In the genomic region with DNA sequence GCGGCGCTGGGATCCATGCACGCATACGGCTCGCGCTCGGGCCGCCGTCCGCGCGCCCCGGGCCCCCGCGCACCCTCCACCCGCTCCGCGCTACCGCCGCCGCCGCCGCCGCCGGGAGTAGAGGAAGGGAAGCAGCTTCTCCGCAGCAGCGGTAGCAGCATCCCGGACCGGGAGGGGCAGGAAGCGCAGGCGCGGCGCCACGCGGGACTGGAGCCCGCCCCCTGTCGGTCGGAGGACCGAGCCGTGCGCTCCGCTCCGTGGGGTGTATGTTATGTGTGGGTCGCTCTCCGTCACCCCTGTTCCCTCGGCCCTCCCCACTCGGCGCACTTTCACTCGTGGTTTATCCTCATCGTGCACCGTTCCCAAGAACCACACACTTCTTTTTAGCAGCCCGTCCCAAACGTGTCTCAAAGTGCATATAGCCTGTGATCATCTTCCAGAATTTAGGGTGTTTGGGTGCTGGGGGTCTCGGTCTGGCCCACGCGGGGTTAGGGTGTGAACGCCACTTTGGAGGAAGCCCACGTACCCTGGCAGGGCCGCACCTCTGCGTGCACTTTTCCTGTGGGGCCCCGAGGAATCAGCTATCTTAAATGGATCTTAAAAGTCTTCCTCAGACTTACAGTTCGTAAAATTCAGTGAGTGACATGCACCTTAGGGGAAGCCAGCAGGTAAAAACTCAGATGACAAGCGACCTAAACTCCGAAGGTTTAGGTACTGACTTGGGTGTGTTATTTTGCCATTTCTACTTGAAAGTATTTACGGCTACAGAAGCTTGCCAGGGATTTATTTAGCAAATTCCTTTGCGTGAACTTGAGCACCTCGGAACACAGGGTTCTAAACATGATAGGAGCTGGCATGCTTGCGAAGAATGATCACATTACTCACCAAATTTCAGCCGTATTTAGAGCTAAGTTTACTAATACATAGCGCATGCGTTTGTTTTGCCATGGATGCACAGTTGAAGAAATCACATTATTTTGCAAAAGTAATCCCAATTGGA, we compare ENCODE assay signal across 8 mouse cellular contexts. TPM values are rescaled to one million over a fixed set of nuclear protein-coding genes. Genes with fewer than 3 reads are reported as not detected.
A peak's percentile ranks its signal among the peaks of the same experiment; 100 is the strongest.
DNase-seq lines count a peak whose midpoint lies in the region; ATAC-seq and TF ChIP-seq lines count a peak whose summit lies in the region.

A gene (minus strand): TSS at position 176 of the 1,000 bp plus-strand sequence.

- H3K36me3 ChIP-seq in embryonic facial prominence, embryonic 15.5 days: no peaks in the 10 kb centered on the region
- no peaks in the 10 kb centered on the region for H3K36me3 ChIP-seq in kidney, embryonic 14.5 days (ENCODE audit: control insufficient read depth, insufficient read depth, low read length)
- no peaks in the 10 kb centered on the region for H3K36me3 ChIP-seq in limb, embryonic 15.5 days

- TF ChIP-seq CTCF in bone marrow, adult 2 months (IDR thresholded peaks at IDR 0.05; ENCODE audit: control insufficient read depth, insufficient read depth, low read length): peak; percentile 87

- DNase-seq in 3134 (ENCODE audit: extremely low read depth, insufficient read length, low spot score): peak; percentile 93
- DNase-seq in heart, adult 9 months (ENCODE audit: low spot score in 2 of 2): peak; percentile 79 to 82
- peak; percentile 54 to 77 for DNase-seq in monocyte, adult 2 months (ENCODE audit: low read depth in 1 of 2, low spot score in 2 of 2)
- peak; percentile 81 to 82 for DNase-seq in spleen, postnatal 36 days (ENCODE audit: low spot score in 2 of 2)

- H3K27ac ChIP-seq in bone marrow, adult 2 months (ENCODE audit: control insufficient read depth, insufficient read depth, low read depth, low read length, poor library complexity): peak within 1 kb of the TSS; percentile 69
- 0 out of 2 replicates have a peak within 1 kb of the TSS, but pooled peaks have one; percentile 44 for H3K27ac ChIP-seq in embryonic facial prominence, embryonic 15.5 days (replicated peaks)
- 0 out of 2 replicates have a peak within 1 kb of the TSS, but pooled peaks have one; percentile 24 for H3K27ac ChIP-seq in kidney, embryonic 14.5 days (ENCODE audit: low read depth, low read length)
- H3K27ac ChIP-seq in limb, embryonic 15.5 days: peak within 1 kb of the TSS; percentile 27; the same call in 1 of the 2 replicates

- H3K27me3 ChIP-seq in embryonic facial prominence, embryonic 15.5 days: no peaks in the 10 kb centered on the region
- 0 out of 2 replicates have a peak, but pooled peaks cover 3% of the 10 kb centered on the region for H3K27me3 ChIP-seq in kidney, embryonic 14.5 days (ENCODE audit: control insufficient read depth, insufficient read depth, low read length)
- H3K27me3 ChIP-seq in limb, embryonic 15.5 days: no peaks in the 10 kb centered on the region

- peak within 1 kb of the TSS; percentile 89 for H3K4me2 ChIP-seq in embryonic facial prominence, embryonic 15.5 days (replicated peaks)
- peak within 1 kb of the TSS; percentile 83 for H3K4me2 ChIP-seq in kidney, embryonic 14.5 days (replicated peaks; ENCODE audit: low read depth, low read length)
- peak within 1 kb of the TSS; percentile 80 for H3K4me2 ChIP-seq in limb, embryonic 15.5 days

- peaks cover 2% of the 10 kb centered on the region for H3K4me1 ChIP-seq in bone marrow, adult 2 months (ENCODE audit: control insufficient read depth, insufficient read depth, low read length)
- peaks cover 23% of the 10 kb centered on the region for H3K4me1 ChIP-seq in embryonic facial prominence, embryonic 15.5 days
- peaks cover 10% of the 10 kb centered on the region for H3K4me1 ChIP-seq in kidney, embryonic 14.5 days (ENCODE audit: control insufficient read depth, insufficient read depth, low read length)
- peaks cover 17% of the 10 kb centered on the region for H3K4me1 ChIP-seq in limb, embryonic 15.5 days

- TF ChIP-seq POLR2A in bone marrow, adult 2 months (IDR thresholded peaks at IDR 0.05; ENCODE audit: borderline replicate concordance, control insufficient read depth, low read depth, low read length): no peak; the same call in 1 of the 2 replicates

- peak within 1 kb of the TSS; percentile 98 for H3K9ac ChIP-seq in embryonic facial prominence, embryonic 15.5 days
- H3K9ac ChIP-seq in kidney, embryonic 14.5 days (ENCODE audit: low read depth, low read length): peak within 1 kb of the TSS; percentile 96
- H3K9ac ChIP-seq in limb, embryonic 15.5 days: peak within 1 kb of the TSS; percentile 98

- no peaks in the 10 kb centered on the region for H3K9me3 ChIP-seq in embryonic facial prominence, embryonic 15.5 days (replicated peaks)
- H3K9me3 ChIP-seq in kidney, embryonic 14.5 days (ENCODE audit: control insufficient read depth, low read length): no peaks in the 10 kb centered on the region
- H3K9me3 ChIP-seq in limb, embryonic 15.5 days: no peaks in the 10 kb centered on the region

- 10% methylated on average over 71 of the region's 71 CpGs for WGBS in bone marrow, adult 2 months
- WGBS in embryonic facial prominence, embryonic 15.5 days: 6% methylated on average over 69 of the region's 71 CpGs
- 8% methylated on average over 53 of the region's 71 CpGs for WGBS in kidney, embryonic 14.5 days
- 6% methylated on average over 71 of the region's 71 CpGs for whole genome bisulfite sequencing in limb, embryonic 15.5 days

- H3K4me3 ChIP-seq in bone marrow, adult 2 months (replicated peaks; ENCODE audit: control insufficient read depth, low read depth, low read length): peak within 1 kb of the TSS; percentile 99
- peak within 1 kb of the TSS; percentile 99 for H3K4me3 ChIP-seq in embryonic facial prominence, embryonic 15.5 days (replicated peaks)
- peak within 1 kb of the TSS; percentile 97 for H3K4me3 ChIP-seq in kidney, embryonic 14.5 days (ENCODE audit: low read length)
- H3K4me3 ChIP-seq in limb, embryonic 15.5 days: peak within 1 kb of the TSS; percentile 99

- ATAC-seq in embryonic facial prominence, embryonic 15.5 days (ENCODE audit: insufficient number of reproducible peaks, low FRiP score, low TSS enrichment, low read depth): peak; percentile 91
- ATAC-seq in kidney, embryonic 14.5 days (ENCODE audit: low FRiP score, low TSS enrichment): peak; percentile 96
- ATAC-seq in limb, embryonic 15.5 days (ENCODE audit: insufficient number of reproducible peaks, low FRiP score, low TSS enrichment, low read depth): peak; percentile 89

RNA-seq across cellular contexts. Expression of the gene that starts here (rescaled TPM):
- 25.3 and 33.2 TPM in 2 replicates for polyA plus RNA-seq in bone marrow, adult 2 months (2011; ENCODE audit: insufficient read depth, insufficient read length, low replicate concordance, missing spikeins)
- 49.7 and 54.1 TPM in 2 replicates for polyA plus RNA-seq in embryonic facial prominence, embryonic 15.5 days (2015; fragmentation: Nextera tagmentation; extraction: Ambion mirVana)
- 48.0 and 55.2 TPM in 2 replicates for polyA plus RNA-seq in kidney, embryonic 14.5 days (2014; fragmentation: Nextera tagmentation; extraction: Ambion mirVana)
- polyA plus RNA-seq in limb, embryonic 15.5 days (2015; fragmentation: Nextera tagmentation; extraction: Ambion mirVana): 39.7 and 48.6 TPM in 2 replicates

Comparison
In these comparisons a context has a peak if more than half of its experiments do, and no peak if none do; other contexts are left out.
1. Peak in every context shown above with its lines: DNase-seq, ATAC-seq, H3K4me3 ChIP-seq and H3K27ac ChIP-seq.